Comparison of ENCODE assay signal across 12 mouse cellular contexts in the genomic region with DNA sequence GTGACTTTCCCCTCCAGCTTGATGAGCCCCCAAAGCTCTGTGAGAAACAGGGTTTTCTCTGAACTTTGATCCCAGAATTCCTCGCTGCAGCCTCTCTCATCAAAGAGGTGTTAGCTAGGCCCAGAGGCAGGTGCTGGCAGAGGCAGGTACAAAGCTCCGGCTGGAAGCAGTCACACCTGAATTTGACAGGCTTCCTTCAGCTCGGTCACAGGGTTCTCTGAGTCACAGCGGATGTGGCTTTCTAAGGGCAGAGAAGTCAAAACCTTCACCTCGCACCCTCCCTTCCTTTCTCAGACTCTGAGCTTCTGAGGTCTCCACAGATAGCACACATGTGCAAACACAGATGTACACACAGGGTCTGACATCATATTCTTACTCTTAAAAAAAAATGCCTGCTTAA.
DNase-seq lines count a peak whose midpoint lies in the region; ATAC-seq and TF ChIP-seq lines count a peak whose summit lies in the region.
"Had no signal": no experiment of that assay in that cellular context is flagged by ENCODE, and none has a peak within 500 bp of the region (broad histone marks: within the 10 kb centered on the region; RNA-seq: fewer than 3 reads in every experiment).

No protein-coding gene starts in this region.

- peak overlapping the region; percentile 72 for H3K27ac ChIP-seq in gastrocnemius, adult 2 months
- H3K27ac ChIP-seq in kidney, postnatal 0 days, result peak overlapping the region; percentile 68; the same call in 1 of the 2 replicates
- H3K27ac ChIP-seq: heart, embryonic 13.5 days; midbrain, embryonic 10.5 days had no signal

- whole genome bisulfite sequencing in kidney, postnatal 0 days, result 77% methylated on average over 5 of the region's 5 CpGs

- H3K9me3 ChIP-seq in kidney, postnatal 0 days (replicated peaks; ENCODE audit: low read length), result no peaks in the 10 kb centered on the region
- H3K9me3 ChIP-seq: heart, embryonic 13.5 days; midbrain, embryonic 10.5 days had no signal

- TF ChIP-seq CTCF in gastrocnemius, adult 2 months (IDR thresholded peaks at IDR 0.05), result no peak
- TF ChIP-seq CTCF in kidney, postnatal 0 days (IDR thresholded peaks at IDR 0.05; ENCODE audit: low read depth), result no peak

- no peak for DNase-seq in gastrocnemius, adult 2 months
- no peak for DNase-seq in gastrocnemius, postnatal 36 days
- DNase-seq in CD4-positive helper T cell, adult 2 months (ENCODE audit: low read depth, low spot score), result peak; percentile 94
- no peak for DNase-seq in kidney, postnatal 0 days (ENCODE audit: low spot score)
- peak; percentile 87 for DNase-seq in spleen, postnatal 36 days (ENCODE audit: low spot score in 2 of 2)
- no peak for DNase-seq in layer of hippocampus, postnatal 25 days (ENCODE audit: extremely low spot score in 1 of 2, low spot score in 1 of 2)
- DNase-seq in ovary, postnatal 10 days (ENCODE audit: low spot score), result no peak
- DNase-seq in ovary, adult 18-20 months (ENCODE audit: low spot score), result no peak
- DNase-seq: cerebellum, adult 8-10 months had no signal

- intact Hi-C loops in gastrocnemius, adult 2 months (cut with DNase I), result loop anchor here (5.0 to 10.0 kb wide), 2 partner anchors 35 to 207 kb away; no protein-coding TSS in a partner anchor
- intact Hi-C loops in gastrocnemius, postnatal 36 days (cut with DNase I), result loop anchor here (10.0 kb wide), 1 partner anchor 207 kb away; no protein-coding TSS in a partner anchor

- H3K27me3 ChIP-seq in kidney, postnatal 0 days (ENCODE audit: insufficient read depth, low read length), result no peaks in the 10 kb centered on the region
- H3K27me3 ChIP-seq: heart, embryonic 13.5 days had no signal

- H3K9ac ChIP-seq in kidney, postnatal 0 days (ENCODE audit: low read depth, low read length), result no peak overlapping the region
- H3K9ac ChIP-seq: heart, embryonic 13.5 days had no signal

- no peaks in the 10 kb centered on the region for H3K36me3 ChIP-seq in kidney, postnatal 0 days (ENCODE audit: insufficient read depth, low read length)
- H3K36me3 ChIP-seq: midbrain, embryonic 10.5 days had no signal

- H3K4me1 ChIP-seq in kidney, postnatal 0 days (replicated peaks; ENCODE audit: insufficient read depth, low read length), result peaks cover 22% of the 10 kb centered on the region; the same call in 1 of the 2 replicates

- no peak overlapping the region for H3K4me2 ChIP-seq in kidney, postnatal 0 days (ENCODE audit: low read length)
- H3K4me2 ChIP-seq: heart, embryonic 13.5 days; liver, embryonic 11.5 days had no signal

- no peak for ATAC-seq in kidney, postnatal 0 days (replicated peaks; ENCODE audit: low FRiP score, low read depth)

- H3K4me3 ChIP-seq in gastrocnemius, adult 2 months, result peak overlapping the region; percentile 67
- H3K4me3 ChIP-seq in kidney, postnatal 0 days (replicated peaks; ENCODE audit: low read depth, low read length), result no peak overlapping the region
- H3K4me3 ChIP-seq: heart, embryonic 13.5 days; midbrain, embryonic 10.5 days had no signal

Comparison
In these comparisons a context has a peak if more than half of its experiments do, and no peak if none do; other contexts are left out.
1. DNase-seq: peak in CD4-positive helper T cell, adult 2 months (single experiment) and spleen, postnatal 36 days (2 of 2); none in gastrocnemius, adult 2 months (single experiment), gastrocnemius, postnatal 36 days (0 of 2), kidney, postnatal 0 days (single experiment), layer of hippocampus, postnatal 25 days (0 of 2), ovary, postnatal 10 days (single experiment) and ovary, adult 18-20 months (single experiment).